Mouse (Mus musculus) inflammation-experienced regulatory T-cells, adult 6 months (primary cell): ENCODE results near the gene Dnah1. TPM values are rescaled to one million over a fixed set of nuclear protein-coding genes. Genes with fewer than 3 reads are reported as not detected.

Experiments
- ATAC-seq: one replicate; pipeline ENCODE4 v1.8.0; 2017
- polyA plus RNA-seq, 3 experiments: library from polyadenylated mRNA; unstranded; fragments of 100-300 nt; shearing (Covaris generic); gene quantifications; one replicate each; pipeline ENCODE4 v1.2.1; 2017

Dnah1 gene
- polyA plus RNA-seq, 3 experiments from 2014 or later, result not detected

GRCm38 (mm10) chr14:31233070-31233995 lies 90.4 kb downstream of the Dnah1 start:
- ATAC-seq, result no peak

DNA sequence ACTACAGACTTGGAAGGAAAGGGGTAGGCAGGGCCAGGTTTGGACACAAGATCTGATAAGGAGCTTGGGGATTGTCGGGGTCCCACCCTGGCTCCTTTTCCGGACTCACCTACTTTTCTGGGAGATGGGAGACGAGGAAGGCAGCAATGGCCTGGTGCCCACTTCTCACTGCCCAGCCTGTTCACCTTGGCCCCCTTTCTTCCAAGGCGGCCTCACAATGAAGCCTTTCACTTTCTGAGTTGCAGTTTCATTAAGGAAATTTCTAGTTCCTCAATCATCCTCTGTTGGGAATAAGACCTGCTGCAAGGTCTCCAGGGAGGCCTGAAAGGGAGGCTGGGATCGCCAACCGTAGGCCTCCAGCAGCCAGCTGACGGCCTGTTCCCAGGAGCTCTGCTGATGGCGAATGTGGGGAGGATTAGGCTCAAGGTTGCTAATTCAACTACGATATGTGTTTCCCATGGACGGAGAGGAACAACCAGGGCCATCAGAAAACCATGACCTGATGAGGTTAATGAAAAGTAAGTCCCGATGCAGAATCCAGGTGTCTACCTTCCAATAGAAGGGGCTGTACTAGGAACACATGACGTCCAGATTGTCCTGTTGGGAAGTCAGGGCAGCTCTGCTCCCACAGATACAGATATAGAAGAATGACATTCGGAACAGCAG lies 91.2 kb downstream of the Dnah1 start:
- no peak for ATAC-seq

GRCm38 (mm10) chr14:31230442-31230841 lies 93.3 kb downstream of the Dnah1 start:
- ATAC-seq, result no peak

- ATAC-seq, result no peak
Measured at GRCm38 (mm10) chr14:31228234-31228633, 95.5 kb downstream of the Dnah1 start.

GRCm38 (mm10) chr14:31226978-31227377 lies 96.7 kb downstream of the Dnah1 start:
- ATAC-seq, result no peak

DNA sequence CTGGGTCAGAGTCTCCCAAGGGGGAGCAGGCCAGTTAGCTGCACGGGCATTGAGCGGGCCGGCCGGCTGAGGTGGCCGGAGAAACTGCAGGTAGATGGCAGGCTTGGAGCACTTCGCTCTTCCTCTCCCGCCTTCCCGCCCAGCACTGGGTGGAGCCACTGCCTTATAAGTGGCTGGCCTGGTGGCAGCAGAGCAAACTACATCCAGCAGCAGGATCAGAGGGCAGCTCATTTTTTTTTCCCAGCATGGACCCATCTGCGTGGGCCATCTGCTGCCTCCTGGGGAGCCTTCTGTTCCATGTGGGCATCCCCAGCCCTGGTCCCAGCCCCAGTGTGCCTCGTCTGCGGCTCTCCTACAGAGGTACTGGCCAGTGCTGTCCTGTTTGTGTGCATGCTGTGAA lies 106.0 kb downstream of the Dnah1 start, which contains the start of gene Sema3g:
TSS of gene Sema3g (plus strand) at position 195 of the 400 bp plus-strand sequence.
- no peak for ATAC-seq

- ATAC-seq, result no peak
Measured at GRCm38 (mm10) chr14:31216846-31217245, 106.8 kb downstream of the Dnah1 start, which contains the start of gene Nisch. Gene Nisch, minus strand, starts transcription at chr14:31216946.

- peak; percentile 93 for ATAC-seq
Measured at GRCm38 (mm10) chr14:31215157-31216002, 108.3 kb downstream of the Dnah1 start.

- ATAC-seq, result no peak
Measured at GRCm38 (mm10) chr14:31214684-31215083, 109.0 kb downstream of the Dnah1 start.

- ATAC-seq, result no peak
Measured at GRCm38 (mm10) chr14:31213868-31214267, 109.8 kb downstream of the Dnah1 start.

DNA sequence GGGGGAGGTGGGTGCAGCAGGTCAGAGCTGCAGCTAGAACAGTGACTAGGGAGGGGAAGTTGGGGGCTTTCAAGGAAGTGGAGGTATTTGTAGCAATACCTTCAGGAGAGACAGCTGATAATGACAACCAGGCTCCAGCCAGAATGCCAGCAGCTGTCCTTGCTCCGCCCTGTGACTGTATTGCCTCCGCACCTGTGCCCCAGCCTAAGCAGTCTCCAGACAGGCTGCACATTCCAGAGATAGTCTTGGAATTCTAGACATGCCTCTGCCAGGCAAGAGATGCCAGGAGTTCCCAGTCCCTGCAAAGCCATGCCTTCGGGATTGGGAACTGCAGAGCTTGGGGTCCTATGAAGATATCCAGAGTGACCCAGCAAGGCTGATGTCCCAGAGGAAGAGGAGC lies 111.2 kb downstream of the Dnah1 start:
- no peak for ATAC-seq

DNA sequence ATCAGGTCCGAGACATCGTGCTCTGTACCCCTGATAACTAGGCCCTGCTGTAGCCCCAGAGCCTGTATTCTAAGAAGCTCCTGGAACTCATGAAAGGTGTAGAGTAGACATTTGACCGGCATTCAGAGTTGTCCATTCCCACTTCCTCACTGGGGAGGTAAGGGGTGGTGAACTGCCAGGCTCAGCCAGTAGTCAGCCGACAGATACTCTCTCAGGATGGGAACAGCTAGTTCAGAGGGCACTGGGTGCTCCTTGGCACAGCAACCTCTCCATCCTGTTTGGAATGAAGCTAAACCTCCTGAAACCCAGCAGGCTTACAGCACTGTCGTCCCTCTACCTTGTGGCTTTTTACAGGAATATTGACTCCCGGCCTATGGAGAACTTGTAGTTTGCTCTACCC lies 111.8 kb downstream of the Dnah1 start:
- ATAC-seq, result no peak

Other genes with a start within 250 kb of the Dnah1 start
- 10 to 100 TPM; 48.6 to 86.1 (median 85.5) TPM for gene Smim4, start 194.9 kb downstream of the Dnah1 start, polyA plus RNA-seq
- not detected for gene Nt5dc2, start 192.8 kb downstream of the Dnah1 start, polyA plus RNA-seq
- gene Stab1, start 155.3 kb downstream of the Dnah1 start, polyA plus RNA-seq, result 1 to 10 TPM; 1.9 to 4.1 (median 2.8) TPM
- not detected for gene Tnnc1, start 115.6 kb downstream of the Dnah1 start, polyA plus RNA-seq
- gene Nisch, start 107.0 kb downstream of the Dnah1 start, polyA plus RNA-seq, result 100 to 1,000 TPM in 2 of 3 experiments, 10 to 100 TPM in 1; 77.1 to 218 (median 164) TPM
- not detected for gene Sema3g, start 106.0 kb downstream of the Dnah1 start, polyA plus RNA-seq
- 10 to 100 TPM; 11.8 to 13.2 (median 13.1) TPM for gene Phf7, start 72.6 kb downstream of the Dnah1 start, polyA plus RNA-seq
- gene Bap1, start 72.4 kb downstream of the Dnah1 start, polyA plus RNA-seq, result 10 to 100 TPM; 23.6 to 28.7 (median 28.3) TPM
- gene Capn7, start 12.7 kb upstream of the Dnah1 start, polyA plus RNA-seq, result 10 to 100 TPM; 18.0 to 20.5 (median 18.9) TPM
- gene Sh3bp5, start 112.2 kb upstream of the Dnah1 start, polyA plus RNA-seq, result 10 to 100 TPM in 1 of 3 experiments, 1 to 10 TPM in 2; 5.4 to 11.5 (median 7.1) TPM
- 10 to 100 TPM; 10.5 to 12.2 (median 10.7) TPM for gene Eaf1, start 170.5 kb upstream of the Dnah1 start, polyA plus RNA-seq
- 10 to 100 TPM; 64.3 to 67.8 (median 65.6) TPM for gene Mettl6, start 171.1 kb upstream of the Dnah1 start, polyA plus RNA-seq